Mouse (Mus musculus): Measurements from ENCODE around the gene Sowaha.

Gene Sowaha

GRCm38 (mm10) chr11:53472709-53473108, 7.4 kb downstream of the Sowaha start:
- no peak for DNase-seq (ENCODE audit: low read depth)

- DNase-seq (ENCODE audit: low read depth): peak; percentile 89
Measured at GRCm38 (mm10) chr11:53469968-53470695, 9.9 kb downstream of the Sowaha start, which contains the start of gene Gm9837. TSS of gene Gm9837 (minus strand) at chr11:53470479.

DNA sequence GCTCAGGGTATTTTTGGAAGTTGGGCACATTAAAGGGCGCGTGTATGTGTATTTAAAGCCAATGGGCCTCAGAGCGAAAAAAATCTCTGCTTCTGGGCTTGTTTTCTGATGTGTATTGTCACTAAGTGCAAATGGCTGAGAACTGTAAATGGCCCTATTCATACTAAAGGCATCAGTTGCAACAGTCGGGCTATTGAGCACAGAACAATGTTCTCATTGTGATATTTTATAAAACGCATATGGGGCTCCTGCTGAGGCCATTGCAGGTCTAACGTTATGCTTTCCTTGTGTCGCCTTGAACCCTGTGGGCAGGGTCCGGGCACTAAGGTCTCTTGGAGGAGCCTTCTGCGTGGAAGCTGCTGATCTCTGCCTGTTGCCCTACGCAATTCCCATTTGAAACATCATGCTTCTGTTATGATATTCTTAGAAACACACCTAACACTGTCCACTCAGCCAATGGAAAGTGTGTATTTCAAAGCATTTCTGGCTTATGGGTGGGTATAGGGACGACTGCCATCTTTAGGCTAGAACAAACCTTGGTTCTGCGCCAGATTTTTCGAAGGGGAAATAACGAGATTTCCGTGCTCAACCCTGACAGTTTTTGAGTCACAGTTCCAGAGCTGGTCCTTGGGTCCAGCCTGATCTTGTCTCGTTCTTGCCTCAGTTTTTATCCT, 10.6 kb downstream of the Sowaha start:
- no peak for DNase-seq (ENCODE audit: low read depth)

DNA sequence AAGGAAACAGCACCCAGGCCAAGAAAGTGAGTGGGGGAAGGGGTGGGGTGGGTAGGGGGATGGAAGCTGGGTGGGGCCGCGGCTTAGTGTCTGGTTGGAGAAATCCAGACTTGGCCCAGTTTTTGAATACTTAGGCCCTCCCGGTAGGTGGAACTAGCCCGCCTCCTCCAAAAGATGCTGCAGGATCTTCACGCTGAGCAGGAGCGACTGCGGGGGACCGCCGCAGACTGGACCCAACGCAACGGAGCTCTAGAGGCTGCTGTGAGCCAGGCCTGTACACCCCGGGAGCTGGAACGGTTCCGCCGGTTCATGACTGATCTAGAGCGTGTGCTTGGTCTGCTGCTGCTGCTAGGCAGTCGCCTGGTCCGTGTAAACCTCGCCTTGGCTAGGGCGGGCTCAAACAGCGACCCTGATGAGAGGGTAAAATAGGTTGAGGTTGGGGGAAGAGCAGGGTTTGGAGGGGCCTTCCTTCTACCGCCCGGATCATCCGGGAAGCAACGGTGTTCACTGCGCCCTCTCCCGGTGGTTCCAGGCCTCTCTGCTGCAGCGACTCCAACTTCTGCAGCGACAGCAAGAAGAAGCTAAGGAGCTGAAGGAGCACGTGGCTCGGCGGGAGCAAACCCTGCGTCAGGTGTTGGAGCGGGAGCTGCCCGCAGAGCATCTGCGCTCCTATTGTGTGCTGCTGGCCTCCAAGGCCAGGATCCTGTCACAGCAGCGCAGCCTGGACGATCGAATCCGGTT, 13.7 kb downstream of the Sowaha start:
- DNase-seq (ENCODE audit: low read depth): peak; percentile 55

DNA sequence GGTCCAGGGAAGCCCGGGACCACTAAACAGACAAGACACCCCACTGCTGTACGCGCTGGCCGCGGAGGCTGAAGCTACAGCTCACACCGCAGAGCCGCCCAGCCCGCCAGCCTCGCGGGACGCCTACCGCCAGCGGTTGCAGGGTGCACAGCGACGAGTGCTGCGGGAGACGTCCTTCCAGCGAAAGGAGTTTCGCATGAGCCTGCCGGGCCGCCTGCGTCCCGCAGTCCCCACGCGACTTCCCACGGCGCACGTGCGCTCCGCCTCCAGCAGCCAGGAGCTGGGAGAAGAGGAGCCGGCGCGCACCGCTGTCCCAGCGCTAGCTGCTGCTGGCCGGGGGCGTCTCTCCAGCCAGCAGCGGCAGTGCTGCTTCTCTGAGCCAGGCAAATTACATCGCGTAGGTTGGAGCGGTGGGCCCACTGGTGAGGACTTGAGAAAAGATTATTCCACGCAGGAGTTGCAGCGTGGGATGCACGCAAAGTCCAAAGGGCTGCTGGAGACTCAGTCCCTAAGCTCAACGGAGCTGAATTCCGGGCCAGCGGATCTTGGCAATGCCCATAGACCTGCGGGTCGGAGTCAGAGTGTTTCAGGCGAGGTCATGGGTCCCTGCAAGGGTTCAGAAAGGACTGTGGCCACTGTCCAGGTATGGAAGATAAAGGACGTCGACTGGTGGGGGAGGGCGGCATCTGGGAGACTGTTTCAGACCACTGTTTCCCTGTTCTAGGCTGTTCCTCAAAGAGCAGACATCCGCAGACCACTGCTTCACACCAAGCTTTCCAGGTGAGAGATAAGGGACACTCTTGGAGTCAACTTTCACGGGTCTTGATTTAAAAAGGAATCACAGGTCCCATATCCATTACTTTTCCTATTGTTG, 16.3 kb downstream of the Sowaha start:
- DNase-seq (ENCODE audit: low read depth): no peak

DNA sequence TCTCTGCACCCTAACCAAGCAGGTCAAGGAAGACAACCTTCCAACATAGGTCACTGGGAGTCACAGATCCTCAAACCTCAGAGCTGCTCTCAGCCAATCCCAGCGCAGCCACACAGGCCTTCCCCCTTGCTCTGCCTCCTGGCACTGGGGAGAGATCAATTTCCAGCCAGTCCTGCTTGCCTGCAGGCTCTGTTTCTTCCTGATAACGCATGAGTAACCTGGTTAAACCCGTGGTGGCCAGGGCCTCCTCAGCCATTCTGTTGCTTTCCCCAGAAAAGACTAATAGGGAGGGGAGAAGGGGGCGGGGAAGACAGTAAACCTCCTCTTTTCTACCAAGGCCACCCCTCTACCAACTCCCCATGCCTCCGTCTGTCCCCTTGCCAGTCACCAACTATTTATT, 18.3 kb downstream of the Sowaha start:
- no peak for DNase-seq (ENCODE audit: low read depth)

- DNase-seq (ENCODE audit: low read depth): no peak
Measured at GRCm38 (mm10) chr11:53460192-53460591, 19.9 kb downstream of the Sowaha start.

DNA sequence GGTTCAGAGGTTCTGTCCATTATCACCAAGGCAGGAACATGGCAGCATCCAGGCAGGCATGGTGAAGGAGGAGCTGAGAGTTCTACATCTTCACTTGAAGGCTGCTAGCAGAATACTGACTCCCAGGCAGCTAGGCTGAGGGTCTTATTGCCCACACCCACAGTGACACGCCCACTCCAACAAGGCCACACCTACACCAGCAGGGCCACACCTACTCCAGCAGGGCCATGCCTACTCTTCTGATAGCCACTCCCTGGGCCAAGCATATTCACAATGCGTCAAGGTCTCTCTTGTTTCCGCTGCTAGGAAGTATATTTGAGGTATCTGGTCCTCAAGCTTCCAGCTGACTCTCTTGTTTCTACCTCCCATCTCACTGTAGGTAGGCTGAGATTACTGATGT, 21.1 kb downstream of the Sowaha start:
- DNase-seq (ENCODE audit: low read depth): no peak

DNA sequence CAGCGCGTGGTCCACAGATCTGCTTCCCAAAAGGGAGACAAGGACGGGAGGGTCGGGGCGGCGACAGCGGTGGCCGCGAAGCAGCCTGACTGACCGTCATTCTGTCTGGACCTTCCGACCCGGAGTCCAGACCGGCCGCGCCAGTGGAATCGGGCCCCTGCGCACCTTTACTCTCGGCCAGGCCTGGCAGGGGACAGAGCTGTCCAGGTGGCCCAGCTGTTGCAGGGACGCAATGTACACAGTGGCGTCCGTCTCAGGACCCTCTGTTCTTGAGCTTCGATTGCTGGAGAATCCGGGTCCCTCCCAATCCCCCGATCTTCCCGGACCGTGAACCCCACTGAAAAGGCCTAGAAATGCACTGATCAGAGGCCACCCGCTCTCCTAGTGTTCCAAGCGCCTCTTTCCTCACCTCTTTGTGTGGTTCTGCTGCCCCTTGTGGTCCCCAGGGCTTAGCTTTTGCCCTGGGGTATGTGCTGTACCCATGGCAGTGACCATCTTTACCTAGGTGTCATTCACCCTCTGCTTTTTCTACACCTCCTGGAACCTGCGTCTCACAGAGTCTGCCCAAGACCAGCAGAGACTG, 22.6 kb downstream of the Sowaha start:
- no peak for DNase-seq (ENCODE audit: low read depth)

GRCm38 (mm10) chr11:53456474-53457371, 23.4 kb downstream of the Sowaha start, which contains the start of the genes Gm10447 and Shroom1:
TSS of gene Gm10447 (minus strand) at chr11:53457110.
TSS of gene Shroom1 (plus strand) at chr11:53457205.
- DNase-seq (ENCODE audit: low read depth): no peak

DNA sequence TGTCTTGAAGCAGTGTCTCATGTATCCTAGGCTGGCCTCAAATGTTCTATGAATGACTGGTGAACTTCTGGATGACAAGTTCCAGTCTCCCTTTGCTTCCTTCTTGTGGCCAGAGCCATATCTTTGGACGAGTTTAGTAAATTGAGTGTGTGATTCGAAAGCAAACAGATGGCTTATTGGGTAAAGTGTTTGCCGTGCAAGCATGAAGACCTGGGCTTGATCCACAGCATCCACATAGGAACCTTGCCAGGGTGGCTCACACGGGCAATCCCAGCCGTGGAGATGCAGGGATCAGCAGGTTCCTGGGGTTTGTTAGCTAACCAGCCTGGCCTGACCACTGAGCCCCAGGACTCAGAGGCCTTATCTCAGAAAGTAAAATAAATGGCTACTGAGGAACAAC, 27.0 kb downstream of the Sowaha start:
- DNase-seq (ENCODE audit: low read depth): no peak

- no peak for DNase-seq (ENCODE audit: low read depth)
Measured at GRCm38 (mm10) chr11:53452396-53452795, 27.7 kb downstream of the Sowaha start.

- DNase-seq (ENCODE audit: low read depth): no peak
Measured at GRCm38 (mm10) chr11:53451361-53451760, 28.7 kb downstream of the Sowaha start.

DNA sequence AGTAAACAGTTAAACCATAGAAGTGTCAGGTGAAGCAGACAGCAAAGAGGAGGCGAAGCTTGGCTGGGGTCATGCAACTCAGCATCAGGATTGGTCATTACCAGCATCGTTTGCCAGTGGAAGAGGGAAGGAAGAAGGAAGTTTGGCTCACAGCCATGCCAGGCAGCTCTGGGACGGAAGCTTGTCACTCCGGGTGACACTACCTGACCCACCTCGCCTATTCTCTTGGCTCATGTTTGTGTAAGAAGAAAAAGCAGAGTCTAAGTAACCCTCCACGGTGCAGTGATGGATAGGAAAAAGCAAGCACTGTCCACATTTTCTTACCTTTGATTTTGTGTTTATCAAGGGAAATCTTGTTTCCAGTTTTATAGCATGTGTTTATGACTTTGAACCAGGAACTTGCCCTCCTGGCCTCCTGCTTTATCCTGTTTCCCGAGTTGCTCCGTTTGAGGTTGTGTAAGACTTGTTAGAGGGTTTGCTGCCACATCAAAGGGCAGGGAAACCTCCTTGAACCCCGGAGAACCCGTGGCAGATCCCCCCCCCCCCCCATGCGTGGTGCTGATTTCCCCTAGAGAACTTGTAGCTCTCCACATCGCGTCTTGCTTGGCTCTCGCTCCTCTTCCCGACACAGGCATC, 29.9 kb downstream of the Sowaha start:
- peak; percentile 52 for DNase-seq (ENCODE audit: low read depth)

DNA sequence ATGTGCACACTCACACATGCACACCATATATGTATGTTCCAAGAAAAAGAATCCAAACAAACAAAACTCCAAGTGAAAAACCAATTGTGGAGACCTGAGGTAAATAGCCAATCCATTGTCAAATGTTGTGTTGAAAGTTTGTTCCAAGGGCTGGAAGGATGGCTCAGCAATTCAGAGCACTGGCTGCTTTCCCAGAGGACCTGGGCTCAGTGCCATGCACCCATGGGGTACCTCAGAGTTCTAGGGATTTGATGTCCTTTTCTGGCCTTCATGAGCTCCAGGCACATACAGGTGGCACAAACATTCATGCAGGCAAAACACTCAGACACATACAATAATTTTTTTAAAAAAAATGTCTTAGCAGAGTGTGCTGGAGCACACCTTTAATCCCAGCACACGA, 31.5 kb downstream of the Sowaha start:
- no peak for DNase-seq (ENCODE audit: low read depth)

DNA sequence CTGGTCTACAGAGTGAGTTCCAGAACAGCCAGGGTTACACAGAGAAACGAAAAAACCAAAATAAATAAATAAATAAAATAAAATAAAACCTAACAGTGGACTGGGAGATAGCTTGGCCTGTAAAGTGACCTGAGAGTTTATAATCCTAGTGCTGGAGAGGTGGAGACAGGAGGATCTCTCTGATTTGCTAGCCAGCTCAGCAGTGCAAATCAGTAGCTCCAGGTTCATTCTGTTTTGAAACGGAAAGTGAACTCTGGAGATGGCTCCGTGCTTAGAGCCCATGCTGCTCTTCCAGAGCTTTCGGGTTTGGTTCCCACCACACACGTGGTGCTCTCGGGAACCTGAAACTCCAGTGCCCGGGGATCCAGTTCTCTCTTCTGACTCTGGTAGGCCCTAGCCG, 32.1 kb downstream of the Sowaha start:
- no peak for DNase-seq (ENCODE audit: low read depth)

GRCm38 (mm10) chr11:53446183-53446582, 33.9 kb downstream of the Sowaha start:
- no peak for DNase-seq (ENCODE audit: low read depth)

GRCm38 (mm10) chr11:53445562-53445961, 34.5 kb downstream of the Sowaha start:
- no peak for DNase-seq (ENCODE audit: low read depth)

GRCm38 (mm10) chr11:53443861-53444260, 36.2 kb downstream of the Sowaha start:
- peak; percentile 55 for DNase-seq (ENCODE audit: low read depth)

DNA sequence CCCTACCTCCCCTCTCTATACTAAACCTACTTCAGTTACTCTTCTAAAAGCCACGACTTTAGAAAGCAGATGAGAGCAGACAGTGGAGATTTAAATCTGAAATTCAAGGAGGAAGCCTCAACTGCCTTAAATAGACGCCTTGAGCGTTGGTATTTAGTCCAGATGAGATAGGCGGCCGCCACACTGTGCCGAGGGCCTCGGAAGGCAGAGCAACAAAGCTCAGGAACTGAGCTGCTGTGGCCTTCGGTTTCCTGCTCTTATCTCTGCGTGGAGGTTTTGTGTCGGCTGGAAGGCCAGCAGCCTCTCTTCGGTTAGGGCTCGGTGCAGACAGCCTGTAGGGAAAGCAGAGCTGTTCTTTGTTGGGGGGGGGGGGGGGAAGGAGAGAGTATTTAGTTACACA, 38.2 kb downstream of the Sowaha start:
- peak; percentile 66 for DNase-seq (ENCODE audit: low read depth)
